Mouse (Mus musculus): ENCODE results near the gene Pcnx. TPM values are rescaled to one million over a fixed set of nuclear protein-coding genes. Genes with fewer than 3 reads are reported as not detected.

The Pcnx gene
- total RNA-seq (2018; cell fraction: chromatin; rRNA removed), result 100 to 1,000 TPM in 8 of 26 experiments, 10 to 100 TPM in 18; 43.6 to 349 (median 80.0) TPM
- total RNA-seq (2018; cell fraction: cytosol; rRNA removed), result 10 to 100 TPM; 14.0 to 49.9 (median 27.3) TPM
- 100 to 1,000 TPM in 2 of 26 experiments, 10 to 100 TPM in 24; 42.6 to 143 (median 55.0) TPM for total RNA-seq (2018; cell fraction: nucleus; rRNA removed)
- polyA plus RNA-seq (2018), result 21.3 to 27.7 TPM (median 22.5 TPM) in 3 replicates

- H3K4me3 ChIP-seq (ENCODE audit: inconsistent target), result peak within 1 kb of the TSS; percentile 40
- WGBS (ENCODE audit: missing documents), result 4% methylated on average over 43 of the region's 83 CpGs
- no peak within 1 kb of the TSS for H3K27ac ChIP-seq
- H3K36me3 ChIP-seq (ENCODE audit: inconsistent target), result no peaks in the 10 kb centered on the region
- peaks cover 38% of the 10 kb centered on the region for H3K79me2 ChIP-seq (ENCODE audit: inconsistent target)
Observed at GRCm38 (mm10) chr12:81859351-81860307, at the start of gene Pcnx. Gene Pcnx, plus strand, starts transcription at chr12:81860023.

- H3K4me3 ChIP-seq (ENCODE audit: inconsistent target), result no peak overlapping the region
- no peak overlapping the region for H3K27ac ChIP-seq
- no peaks in the 10 kb centered on the region for H3K36me3 ChIP-seq (ENCODE audit: inconsistent target)
- no peaks in the 10 kb centered on the region for H3K79me2 ChIP-seq (ENCODE audit: inconsistent target)
- WGBS (ENCODE audit: missing documents), result 83% methylated on average over 7 of the region's 8 CpGs
Observed at GRCm38 (mm10) chr12:81810417-81810816, 49.4 kb upstream of the Pcnx start.

GRCm38 (mm10) chr12:81814742-81815141, 45.1 kb upstream of the Pcnx start:
- H3K36me3 ChIP-seq (ENCODE audit: inconsistent target), result no peaks in the 10 kb centered on the region
- WGBS (ENCODE audit: missing documents), result 99% methylated on average over 5 of the region's 5 CpGs
- no peak overlapping the region for H3K27ac ChIP-seq
- no peak overlapping the region for H3K4me3 ChIP-seq (ENCODE audit: inconsistent target)
- H3K79me2 ChIP-seq (ENCODE audit: inconsistent target), result no peaks in the 10 kb centered on the region

GRCm38 (mm10) chr12:81816330-81817125, 43.3 kb upstream of the Pcnx start:
- H3K79me2 ChIP-seq (ENCODE audit: inconsistent target), result no peaks in the 10 kb centered on the region
- H3K4me3 ChIP-seq (ENCODE audit: inconsistent target), result no peak overlapping the region
- H3K36me3 ChIP-seq (ENCODE audit: inconsistent target), result no peaks in the 10 kb centered on the region
- WGBS (ENCODE audit: missing documents), result 73% methylated on average over 10 of the region's 10 CpGs
- no peak overlapping the region for H3K27ac ChIP-seq

GRCm38 (mm10) chr12:81817126-81817505, 42.7 kb upstream of the Pcnx start:
- no peak overlapping the region for H3K4me3 ChIP-seq (ENCODE audit: inconsistent target)
- H3K36me3 ChIP-seq (ENCODE audit: inconsistent target), result no peaks in the 10 kb centered on the region
- no peaks in the 10 kb centered on the region for H3K79me2 ChIP-seq (ENCODE audit: inconsistent target)
- H3K27ac ChIP-seq, result no peak overlapping the region
- WGBS (ENCODE audit: missing documents), result 75% methylated on average over 4 of the region's 6 CpGs

GRCm38 (mm10) chr12:81820700-81821099, 39.1 kb upstream of the Pcnx start:
- no peak overlapping the region for H3K27ac ChIP-seq
- WGBS (ENCODE audit: missing documents), result 91% methylated on average over 4 of the region's 4 CpGs
- H3K4me3 ChIP-seq (ENCODE audit: inconsistent target), result no peak overlapping the region
- no peaks in the 10 kb centered on the region for H3K79me2 ChIP-seq (ENCODE audit: inconsistent target)
- H3K36me3 ChIP-seq (ENCODE audit: inconsistent target), result no peaks in the 10 kb centered on the region

GRCm38 (mm10) chr12:81822176-81822575, 37.6 kb upstream of the Pcnx start:
- WGBS (ENCODE audit: missing documents), result 34% methylated on average over 4 of the region's 4 CpGs
- Histone ChIP-seq H3K36me3 (ENCODE audit: inconsistent target) (no peaks in the 10 kb centered on the region), H3K79me2 (ENCODE audit: inconsistent target) (no peaks in the 10 kb centered on the region)

GRCm38 (mm10) chr12:81822778-81823480, 36.9 kb upstream of the Pcnx start:
- WGBS (ENCODE audit: missing documents), result 96% methylated on average over 4 of the region's 4 CpGs
- no peak overlapping the region for H3K4me3 ChIP-seq (ENCODE audit: inconsistent target)
- H3K79me2 ChIP-seq (ENCODE audit: inconsistent target), result no peaks in the 10 kb centered on the region
- H3K27ac ChIP-seq, result no peak overlapping the region
- no peaks in the 10 kb centered on the region for H3K36me3 ChIP-seq (ENCODE audit: inconsistent target)

More at GRCm38 (mm10) chr12:81822176-81822575, 37.6 kb upstream of the Pcnx start:
- Histone ChIP-seq H3K4me3 (ENCODE audit: inconsistent target) (no peak overlapping the region), H3K27ac (no peak overlapping the region)

GRCm38 (mm10) chr12:81828355-81828754, 31.5 kb upstream of the Pcnx start:
- Histone ChIP-seq H3K27ac (no peak overlapping the region), H3K4me3 (ENCODE audit: inconsistent target) (no peak overlapping the region), H3K79me2 (ENCODE audit: inconsistent target) (no peaks in the 10 kb centered on the region), H3K36me3 (ENCODE audit: inconsistent target) (no peaks in the 10 kb centered on the region)
- WGBS (ENCODE audit: missing documents), result 78% methylated on average over 2 of the region's 2 CpGs

GRCm38 (mm10) chr12:81832039-81832738, 27.6 kb upstream of the Pcnx start:
- H3K79me2 ChIP-seq (ENCODE audit: inconsistent target), result no peaks in the 10 kb centered on the region
- H3K27ac ChIP-seq, result no peak overlapping the region
- no peaks in the 10 kb centered on the region for H3K36me3 ChIP-seq (ENCODE audit: inconsistent target)
- no peak overlapping the region for H3K4me3 ChIP-seq (ENCODE audit: inconsistent target)
- WGBS (ENCODE audit: missing documents), result 92% methylated on average over 5 of the region's 5 CpGs

GRCm38 (mm10) chr12:81833094-81833493, 26.7 kb upstream of the Pcnx start:
- no peak overlapping the region for H3K4me3 ChIP-seq (ENCODE audit: inconsistent target)
- H3K79me2 ChIP-seq (ENCODE audit: inconsistent target), result no peaks in the 10 kb centered on the region
- no peaks in the 10 kb centered on the region for H3K36me3 ChIP-seq (ENCODE audit: inconsistent target)
- WGBS (ENCODE audit: missing documents), result 47% methylated on average over 2 of the region's 2 CpGs
- H3K27ac ChIP-seq, result no peak overlapping the region

GRCm38 (mm10) chr12:81836162-81836561, 23.7 kb upstream of the Pcnx start:
- WGBS (ENCODE audit: missing documents), result 97% methylated on average over 8 of the region's 8 CpGs
- H3K79me2 ChIP-seq (ENCODE audit: inconsistent target), result no peaks in the 10 kb centered on the region
- no peak overlapping the region for H3K27ac ChIP-seq
- no peak overlapping the region for H3K4me3 ChIP-seq (ENCODE audit: inconsistent target)
- no peaks in the 10 kb centered on the region for H3K36me3 ChIP-seq (ENCODE audit: inconsistent target)

GRCm38 (mm10) chr12:81837463-81837862, 22.4 kb upstream of the Pcnx start:
- Histone ChIP-seq H3K4me3 (ENCODE audit: inconsistent target) (no peak overlapping the region), H3K79me2 (ENCODE audit: inconsistent target) (no peaks in the 10 kb centered on the region), H3K27ac (no peak overlapping the region), H3K36me3 (ENCODE audit: inconsistent target) (no peaks in the 10 kb centered on the region)
- 78% methylated on average over 3 of the region's 5 CpGs for WGBS (ENCODE audit: missing documents)

- Histone ChIP-seq H3K36me3 (ENCODE audit: inconsistent target) (no peaks in the 10 kb centered on the region), H3K79me2 (ENCODE audit: inconsistent target) (no peaks in the 10 kb centered on the region), H3K4me3 (ENCODE audit: inconsistent target) (no peak overlapping the region), H3K27ac (no peak overlapping the region)
- 77% methylated on average over 5 of the region's 5 CpGs for WGBS (ENCODE audit: missing documents)
Observed at GRCm38 (mm10) chr12:81839663-81840062, 20.2 kb upstream of the Pcnx start.
